Mouse (Mus musculus) monocyte, adult 2 months (primary cell): ENCODE data around the gene Setd6.

ENCODE experiments used
- DNase-seq, 2 experiments: peaks; one replicate each; pipeline ENCODE4 v3.0.0; 2022; ENCODE audit warnings: low spot score in 2 of 2, low read depth in 1 of 2

The Setd6 gene

DNA sequence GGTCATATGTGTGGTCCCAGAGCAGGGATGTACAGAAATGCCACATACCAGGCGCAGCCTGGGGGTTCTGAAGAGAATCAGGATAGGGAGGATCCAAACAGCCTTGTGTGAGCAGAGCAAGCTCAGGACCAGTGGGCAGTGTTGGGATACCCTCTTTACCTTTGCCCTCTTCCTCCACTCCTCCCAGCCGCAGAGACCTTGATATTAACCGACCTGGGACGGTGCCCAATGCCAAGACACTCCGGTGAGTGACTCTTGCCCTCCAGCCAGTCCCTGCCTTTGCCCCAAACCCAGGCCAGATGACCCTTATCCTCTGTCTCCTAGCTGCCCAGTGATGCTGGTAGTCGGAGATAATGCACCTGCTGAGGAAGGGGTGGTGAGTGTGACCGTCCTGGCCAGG lies 6.1 kb upstream of the Setd6 start:
- no peak for DNase-seq

DNA sequence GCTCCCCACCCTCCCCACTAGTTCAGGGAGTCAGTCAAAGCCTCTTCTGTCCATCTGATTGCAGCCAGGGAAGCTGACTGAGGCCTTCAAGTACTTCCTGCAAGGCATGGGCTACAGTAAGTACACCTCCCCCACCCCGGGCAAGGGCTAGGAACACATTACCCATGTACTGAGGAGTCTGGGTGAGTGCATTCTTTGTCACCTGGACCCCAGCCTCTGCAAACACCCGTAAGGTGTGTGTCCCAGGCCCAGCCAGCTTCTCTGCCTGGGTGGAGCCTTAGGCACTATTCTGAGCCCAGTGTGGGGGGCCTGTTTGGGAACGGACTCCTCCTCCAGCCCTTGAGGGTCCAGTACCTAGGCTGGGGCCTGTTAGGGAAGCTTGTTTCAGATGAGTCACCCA lies 4.7 kb upstream of the Setd6 start:
- no peak for DNase-seq

DNA sequence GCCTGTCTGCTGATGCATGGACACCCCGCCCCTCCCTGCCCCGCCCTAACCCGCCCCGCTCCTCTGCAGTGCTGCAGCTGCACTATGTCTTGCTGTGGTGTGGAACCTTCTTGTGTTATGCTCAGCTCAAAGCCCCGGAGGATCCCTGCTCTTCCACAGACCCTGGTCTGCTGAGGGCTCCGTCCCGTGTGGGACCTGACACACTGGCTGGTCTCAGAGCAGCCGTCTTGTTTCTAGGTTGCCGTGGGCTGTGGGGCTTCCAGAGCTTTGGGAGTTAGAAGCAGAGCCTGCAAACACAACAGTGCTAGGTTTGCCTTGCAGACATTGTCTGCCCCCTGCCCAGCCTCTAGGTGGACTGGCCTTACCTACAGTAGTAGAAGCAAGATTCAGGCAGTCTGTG lies 3.3 kb upstream of the Setd6 start:
- DNase-seq, result no peak

DNA sequence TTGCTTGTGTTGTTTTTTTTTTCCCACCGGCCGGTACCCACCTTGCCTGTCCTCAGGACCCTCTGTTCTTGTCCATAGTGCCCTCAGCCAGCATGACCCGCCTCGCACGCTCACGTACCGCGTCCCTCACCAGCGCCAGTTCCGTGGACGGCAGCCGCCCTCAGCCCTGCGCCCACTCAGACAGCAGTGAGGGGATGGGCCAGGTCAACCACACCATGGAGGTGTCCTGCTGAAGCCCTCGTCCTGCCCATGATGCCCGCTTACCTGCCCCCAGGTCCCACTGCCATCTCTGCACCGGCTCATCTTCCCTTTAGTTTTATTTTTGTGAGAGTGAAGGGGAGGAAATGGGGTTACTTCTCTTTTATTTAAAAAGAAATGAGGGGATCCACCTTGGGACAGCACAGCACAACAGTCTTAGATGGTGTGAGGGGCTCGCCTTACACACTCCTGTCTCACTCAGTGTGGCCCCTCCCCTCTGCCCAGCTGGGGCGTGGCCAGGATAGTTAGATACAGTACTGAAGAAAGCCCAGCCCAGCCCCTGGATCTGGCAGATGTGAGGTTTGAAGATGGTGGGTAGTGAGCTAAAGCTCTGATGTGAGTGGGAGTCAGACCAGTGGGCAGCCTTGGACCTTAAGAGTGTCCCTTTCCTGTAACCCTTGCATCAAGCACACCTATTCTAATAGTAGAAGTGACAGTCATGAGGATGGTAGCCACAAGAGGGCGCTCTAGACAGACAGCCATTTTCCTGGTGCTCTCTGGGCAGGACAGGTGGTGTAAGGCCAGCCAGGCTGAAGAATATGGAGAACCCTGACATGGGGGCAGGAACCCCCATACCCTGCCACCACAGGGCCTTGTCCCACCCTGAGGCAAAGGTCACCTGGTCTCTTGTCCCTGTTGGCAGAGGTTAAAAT lies 2.3 kb upstream of the Setd6 start:
- peak; percentile 20 to 57 for DNase-seq

DNA sequence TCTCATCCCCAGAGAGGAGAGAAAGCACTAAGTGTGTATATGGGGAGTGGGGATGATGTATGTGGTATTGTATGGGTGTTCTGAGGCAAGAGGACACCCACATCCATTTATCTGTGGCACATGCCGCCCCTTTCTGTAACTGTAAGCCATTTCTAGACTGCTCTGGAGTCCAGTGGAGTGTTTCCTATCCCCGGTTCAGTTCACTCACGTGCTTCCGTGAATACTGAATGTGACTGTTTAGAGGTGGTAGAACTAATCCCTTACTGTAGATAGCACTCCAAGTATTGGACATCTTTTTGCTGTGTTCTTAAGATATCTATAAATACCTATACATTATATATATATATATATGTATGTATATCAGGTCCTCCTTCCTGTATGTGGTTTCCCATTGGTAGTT lies 1.3 kb upstream of the Setd6 start:
- no peak for DNase-seq

DNA sequence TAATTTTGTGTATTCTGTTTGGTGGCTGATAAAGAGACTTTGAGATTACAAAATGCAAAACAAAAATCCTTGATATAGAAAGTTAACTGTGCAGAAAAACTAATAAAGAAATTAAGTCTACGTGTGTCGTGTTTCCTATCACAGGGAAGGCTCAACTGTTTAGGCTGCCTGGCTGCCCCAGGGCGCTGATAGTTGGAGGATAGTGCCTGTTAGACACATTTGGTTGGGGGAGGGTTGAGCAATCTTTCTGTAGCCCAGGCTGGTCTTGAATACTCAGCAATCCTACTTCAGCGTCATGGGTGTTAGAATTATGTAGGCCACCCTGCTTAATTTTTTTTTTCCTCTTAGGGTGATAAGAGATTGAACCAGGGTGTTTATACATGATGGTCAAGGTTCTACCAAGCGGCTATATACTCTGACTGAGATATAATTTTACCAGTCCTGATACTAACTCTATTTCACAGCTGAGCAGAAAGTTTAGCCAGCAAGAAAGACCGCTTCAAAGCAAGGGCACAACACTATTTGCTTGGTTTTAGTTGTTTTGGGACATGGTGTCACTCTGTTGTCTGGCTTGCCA lies 756 bp upstream of the Setd6 start:
- DNase-seq, result no peak

DNA sequence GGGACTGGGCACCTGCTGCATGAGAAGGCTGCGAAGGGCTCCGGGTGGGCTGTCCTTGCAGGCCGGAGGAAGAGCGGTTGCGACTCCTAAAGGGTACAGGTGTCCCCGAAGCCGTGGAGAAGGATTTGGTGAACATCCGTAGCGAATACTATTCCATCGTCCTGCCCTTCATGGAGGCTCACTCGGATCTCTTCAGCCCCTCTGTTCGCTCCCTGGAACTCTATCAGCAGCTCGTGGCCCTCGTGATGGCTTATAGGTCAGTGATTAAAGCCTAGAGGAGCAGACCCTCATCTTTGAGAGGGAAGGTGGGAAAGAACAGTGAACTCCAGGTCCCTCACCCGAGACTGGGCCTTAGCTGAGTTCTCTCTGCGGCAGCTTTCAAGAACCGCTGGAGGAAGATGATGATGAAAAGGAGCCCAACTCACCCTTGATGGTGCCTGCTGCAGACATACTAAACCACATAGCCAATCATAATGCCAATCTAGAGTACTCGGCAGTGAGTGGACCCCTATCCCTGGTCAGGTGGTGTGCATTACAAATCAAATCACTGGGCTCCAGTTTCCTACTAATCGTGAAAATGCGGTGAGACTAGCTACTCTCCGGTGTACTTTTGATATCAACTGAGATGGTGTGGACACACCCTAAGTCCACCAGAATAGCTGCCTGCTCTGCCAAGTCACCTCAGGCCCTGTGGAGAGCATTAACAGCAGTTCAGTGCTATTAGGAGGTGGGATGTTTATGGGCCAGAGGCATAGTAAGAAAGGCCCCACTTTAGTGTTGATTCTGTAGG lies 1.1 kb downstream of the Setd6 start:
- no peak for DNase-seq

DNA sequence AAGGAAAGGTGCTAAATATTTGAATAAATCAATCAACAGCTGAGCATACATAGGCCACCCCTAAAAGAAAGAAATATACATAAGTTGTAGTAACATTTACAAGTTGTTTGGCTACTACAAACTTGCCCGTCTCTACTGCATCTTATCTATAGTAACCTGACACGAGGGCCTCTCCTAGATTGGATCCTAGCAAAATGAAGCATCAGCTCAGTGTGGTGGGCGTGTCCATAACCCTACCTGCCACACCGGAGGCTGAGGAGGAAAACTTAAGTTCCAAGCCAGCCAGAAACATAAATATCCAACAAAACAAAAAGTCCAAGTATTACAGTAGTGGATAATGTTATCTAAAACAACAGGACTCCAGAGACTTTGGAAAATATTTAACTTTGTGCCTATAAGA lies 11.9 kb downstream of the Setd6 start:
- DNase-seq, result no peak

DNA sequence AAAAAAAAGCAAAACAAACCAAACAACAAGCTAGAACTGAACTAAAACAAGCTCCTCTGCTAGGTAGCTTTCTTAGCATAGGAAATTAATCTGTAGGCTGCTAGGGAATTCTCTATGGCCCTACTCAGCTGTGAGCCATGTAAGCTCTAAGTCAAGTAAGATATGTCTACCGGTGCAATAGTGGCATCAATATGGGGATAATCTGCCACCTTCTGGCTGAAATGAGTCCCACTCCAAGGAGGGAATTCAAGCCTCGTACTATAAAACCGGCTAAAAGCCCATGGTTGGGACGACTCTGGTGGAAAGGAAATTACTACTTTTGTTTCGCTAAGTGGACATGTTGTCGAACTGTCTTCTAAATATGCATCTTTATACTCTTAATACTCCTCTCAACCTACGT lies 22.9 kb downstream of the Setd6 start:
- no peak for DNase-seq

DNA sequence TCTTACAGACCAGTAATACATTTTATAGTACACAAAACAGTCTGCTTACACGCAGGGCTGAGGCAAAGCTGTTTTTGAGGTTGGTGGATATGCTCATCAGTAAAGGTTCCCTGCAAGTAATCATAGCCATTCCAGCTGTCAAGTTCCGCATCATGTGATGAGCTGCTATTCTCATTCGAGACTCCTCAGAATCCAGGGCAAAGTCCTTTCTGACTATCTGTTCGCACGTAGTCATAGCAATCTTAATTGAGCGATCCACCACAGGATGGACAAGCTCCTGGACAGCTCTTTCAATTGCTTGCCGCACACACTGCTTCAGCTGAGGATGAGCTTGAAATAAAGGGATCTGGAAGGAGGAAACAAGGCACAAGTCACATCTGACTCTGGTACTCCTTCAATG lies 26.1 kb downstream of the Setd6 start:
- DNase-seq, result no peak

DNA sequence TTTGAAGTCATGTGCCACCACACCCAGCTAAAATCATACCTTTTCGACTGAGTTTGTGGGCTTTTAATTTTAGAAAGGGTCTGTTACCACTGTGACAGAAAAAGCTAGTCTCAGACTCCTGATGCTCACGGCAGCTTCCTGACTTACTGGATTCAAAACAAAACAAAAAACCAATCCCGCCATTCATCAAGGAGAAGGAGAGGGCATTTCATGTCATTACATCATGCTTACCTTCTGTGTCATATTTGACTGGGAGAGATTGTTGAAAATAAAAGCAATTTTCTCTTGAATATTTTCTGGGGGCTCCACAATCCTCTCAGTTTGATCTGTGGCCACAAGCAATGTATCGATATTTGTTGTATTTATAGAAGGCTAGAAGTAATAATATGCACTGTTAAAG lies 32.3 kb downstream of the Setd6 start:
- no peak for DNase-seq

DNA sequence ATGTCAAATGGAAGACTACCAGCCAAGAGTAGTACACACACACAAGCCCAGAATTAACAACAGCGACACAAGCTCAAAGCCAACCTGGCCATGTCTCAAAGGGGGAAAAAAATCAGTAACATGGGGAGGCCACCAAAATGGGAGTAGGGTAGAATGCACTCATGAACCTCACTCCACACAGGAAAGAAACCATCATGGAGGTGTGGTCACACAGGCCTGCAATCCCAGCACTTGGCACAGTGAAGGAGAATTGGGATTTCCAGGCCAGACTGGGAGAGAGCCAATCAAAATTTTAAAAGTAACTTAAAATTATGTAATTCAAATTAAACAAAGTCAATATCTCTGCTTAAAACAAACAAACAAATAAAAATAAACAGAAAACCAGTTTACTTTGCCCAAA lies 36.2 kb downstream of the Setd6 start:
- DNase-seq, result no peak

DNA sequence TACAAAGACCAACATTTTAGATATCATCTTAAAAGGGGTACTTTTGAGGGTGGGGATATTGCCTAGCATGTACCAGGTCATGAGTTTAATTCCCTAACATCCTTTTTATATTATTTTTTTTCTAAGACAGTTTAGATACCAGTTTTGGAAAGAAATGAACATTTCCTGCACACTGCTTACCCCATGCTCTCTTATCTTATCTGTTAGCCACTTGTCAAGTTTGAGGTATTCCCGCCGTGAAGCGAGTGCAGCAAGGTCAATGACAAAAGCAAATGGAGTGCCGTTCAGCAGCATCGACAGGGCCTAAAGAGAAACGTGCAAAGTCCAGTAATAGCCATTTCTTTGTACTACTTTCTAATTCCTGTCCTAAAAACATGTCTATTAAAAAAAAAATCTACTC lies 44.6 kb downstream of the Setd6 start:
- no peak for DNase-seq

DNA sequence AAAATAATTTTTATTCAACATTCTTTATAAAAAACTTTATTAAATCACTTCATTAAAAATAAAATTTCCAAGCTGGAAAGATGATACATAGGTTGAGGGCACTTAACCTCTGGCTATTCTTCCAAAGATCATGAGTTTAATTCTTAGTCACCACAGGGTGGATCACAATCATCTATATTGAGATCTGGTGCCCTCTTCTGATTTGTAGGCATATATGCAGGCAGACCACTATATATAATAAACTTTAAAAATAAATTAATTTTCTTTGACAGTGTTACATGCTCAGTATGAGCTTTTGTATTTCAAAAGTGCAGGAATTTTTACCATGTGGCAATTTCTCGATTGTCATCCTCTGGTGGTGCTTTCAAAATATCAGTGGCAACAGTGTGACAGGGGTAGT lies 48.5 kb downstream of the Setd6 start:
- no peak for DNase-seq
